Mouse (Mus musculus): ENCODE measurements around the gene Smg6.
A peak's percentile ranks its signal among the peaks of the same experiment; 100 is the strongest.
"Not testable (repeated sequence)": the region's sequence is repeated elsewhere in the genome, so short reads cannot be mapped to it uniquely, and the experiment has no call there.

The Smg6 gene

GRCm38 (mm10) chr11:74994856-74995255 is 69.2 kb downstream of the Smg6 start:
- no peak for DNase-seq (ENCODE audit: low spot score in 2 of 2)

GRCm38 (mm10) chr11:74996482-74996881 is 70.9 kb downstream of the Smg6 start:
- no peak for DNase-seq (ENCODE audit: low spot score in 2 of 2)

- no peak for DNase-seq (ENCODE audit: low spot score in 2 of 2)
Measured at GRCm38 (mm10) chr11:75000869-75001653, 75.4 kb downstream of the Smg6 start.

- no peak for DNase-seq (ENCODE audit: low spot score in 2 of 2)
Measured at GRCm38 (mm10) chr11:75008270-75008669, 82.6 kb downstream of the Smg6 start.

- DNase-seq (ENCODE audit: low spot score in 2 of 2) = not testable (repeated sequence)
Measured at GRCm38 (mm10) chr11:75009537-75009936, 83.9 kb downstream of the Smg6 start.

GRCm38 (mm10) chr11:75012997-75013694 is 87.5 kb downstream of the Smg6 start:
- peak; percentile 10 to 17 for DNase-seq (ENCODE audit: low spot score in 2 of 2)

GRCm38 (mm10) chr11:75013764-75014695 is 88.4 kb downstream of the Smg6 start:
- no peak for DNase-seq (ENCODE audit: low spot score in 2 of 2)

GRCm38 (mm10) chr11:75014816-75015215 is 89.2 kb downstream of the Smg6 start:
- no peak for DNase-seq (ENCODE audit: low spot score in 2 of 2)

- DNase-seq (ENCODE audit: low spot score in 2 of 2) = no peak
Measured at GRCm38 (mm10) chr11:75015453-75015871, 89.8 kb downstream of the Smg6 start.

GRCm38 (mm10) chr11:75016309-75016860 is 90.8 kb downstream of the Smg6 start:
- DNase-seq (ENCODE audit: low spot score in 2 of 2) = no peak

GRCm38 (mm10) chr11:75017831-75018230 is 92.2 kb downstream of the Smg6 start:
- DNase-seq (ENCODE audit: low spot score in 2 of 2) = no peak

- no peak for DNase-seq (ENCODE audit: low spot score in 2 of 2)
Measured at GRCm38 (mm10) chr11:75026977-75027376, 101.4 kb downstream of the Smg6 start.

- no peak for DNase-seq (ENCODE audit: low spot score in 2 of 2)
Measured at GRCm38 (mm10) chr11:75027616-75028015, 102.0 kb downstream of the Smg6 start.

- DNase-seq (ENCODE audit: low spot score in 2 of 2) = no peak
Measured at GRCm38 (mm10) chr11:75031251-75031650, 105.6 kb downstream of the Smg6 start.

GRCm38 (mm10) chr11:75032946-75033345 is 107.3 kb downstream of the Smg6 start:
- no peak for DNase-seq (ENCODE audit: low spot score in 2 of 2)

- DNase-seq (ENCODE audit: low spot score in 2 of 2) = no peak
Measured at GRCm38 (mm10) chr11:75033581-75034067, 108.0 kb downstream of the Smg6 start.

- DNase-seq (ENCODE audit: low spot score in 2 of 2) = no peak
Measured at GRCm38 (mm10) chr11:75034104-75034503, 108.5 kb downstream of the Smg6 start.

- no peak for DNase-seq (ENCODE audit: low spot score in 2 of 2)
Measured at GRCm38 (mm10) chr11:75044333-75044732, 118.7 kb downstream of the Smg6 start.

GRCm38 (mm10) chr11:75045822-75046221 is 120.2 kb downstream of the Smg6 start:
- DNase-seq (ENCODE audit: low spot score in 2 of 2) = no peak

- no peak for DNase-seq (ENCODE audit: low spot score in 2 of 2)
Measured at GRCm38 (mm10) chr11:75046638-75047037, 121.0 kb downstream of the Smg6 start.

- no peak for DNase-seq (ENCODE audit: low spot score in 2 of 2)
Measured at GRCm38 (mm10) chr11:75047066-75047465, 121.4 kb downstream of the Smg6 start.

Data from spleen, postnatal 14 days (tissue).